Mouse (Mus musculus): ENCODE results near the gene Mapk13.
"Not testable (repeated sequence)": the region's sequence is repeated elsewhere in the genome, so short reads cannot be mapped to it uniquely, and the experiment has no call there.

The Mapk13 gene

DNA sequence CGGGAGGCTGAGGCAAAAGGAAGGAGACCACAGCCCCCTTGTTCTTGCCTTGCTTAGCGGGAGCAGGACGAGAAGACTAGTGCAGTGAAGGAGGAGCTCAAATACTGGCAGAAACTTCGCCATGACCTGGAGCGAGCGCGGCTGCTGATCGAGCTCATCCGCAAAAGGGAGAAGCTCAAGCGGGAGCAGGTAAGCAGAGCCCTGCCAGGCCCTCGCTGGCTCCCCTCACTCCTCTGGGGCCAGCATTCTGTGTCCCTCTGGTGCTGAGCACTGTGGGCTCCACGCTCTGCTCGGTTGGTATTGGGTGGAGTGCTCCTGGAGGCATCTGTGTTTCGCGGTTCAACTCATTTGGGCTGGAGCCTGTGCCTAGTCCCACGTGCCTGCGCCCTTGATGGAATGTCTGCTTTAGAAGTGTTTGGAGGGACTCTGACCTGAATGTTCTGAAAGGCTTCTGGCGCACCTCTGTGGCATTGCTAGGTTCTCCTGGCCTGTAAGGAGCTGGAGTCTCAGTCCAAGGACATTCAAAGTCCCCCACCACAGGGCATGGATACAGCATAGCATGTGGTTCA is 45.5 kb downstream of the Mapk13 start:
- no peak for DNase-seq (ENCODE audit: low read depth)

DNA sequence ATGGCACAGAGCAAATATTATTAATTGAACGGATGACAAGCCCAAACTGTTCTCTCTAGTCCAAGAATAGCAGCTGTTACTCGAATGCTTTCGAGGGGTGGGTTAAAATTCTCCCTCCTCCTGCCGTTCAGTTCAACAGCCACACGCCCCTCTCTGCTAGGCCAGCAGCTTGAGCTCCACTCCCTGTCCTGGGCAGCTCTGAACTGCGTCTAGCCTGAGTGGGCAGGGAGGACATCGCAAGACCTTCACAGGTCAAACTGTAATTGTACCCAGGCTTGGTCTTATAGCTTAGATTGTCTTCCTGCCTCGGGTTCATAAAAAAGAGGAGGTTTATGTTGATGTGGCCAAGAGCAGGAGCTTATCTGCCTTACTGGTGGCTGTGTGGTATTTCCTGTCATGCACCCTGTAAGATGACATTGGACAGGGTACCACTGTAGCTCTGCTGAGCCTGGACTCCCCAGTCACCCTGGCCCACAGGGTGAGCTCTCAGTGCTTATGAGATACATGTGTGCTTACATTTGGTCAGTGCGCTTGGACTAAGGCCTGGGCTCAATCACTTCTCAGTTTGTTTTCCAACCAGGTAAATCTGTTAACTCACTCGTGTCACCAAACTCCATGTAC is 46.4 kb downstream of the Mapk13 start:
- DNase-seq (ENCODE audit: low read depth): no peak

DNA sequence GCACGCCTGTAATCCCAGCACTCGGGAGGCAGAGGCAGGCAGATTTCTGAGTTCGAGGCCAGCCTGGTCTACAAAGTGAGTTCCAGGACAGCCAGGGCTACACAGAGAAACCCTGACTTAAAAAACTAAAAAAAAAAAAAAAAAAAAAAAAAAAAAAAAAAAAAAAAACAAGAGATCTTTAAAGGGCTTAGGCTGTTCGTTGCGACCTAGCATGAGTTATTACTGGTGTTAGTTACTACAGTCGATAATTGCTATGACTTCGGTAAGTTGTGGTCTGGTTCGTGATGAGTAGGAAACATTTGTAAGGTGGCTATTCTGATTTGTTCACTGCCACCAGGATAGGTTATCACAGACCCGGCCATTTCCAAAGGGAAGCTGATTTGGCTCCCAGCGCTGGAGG is 47.2 kb downstream of the Mapk13 start:
- DNase-seq (ENCODE audit: low read depth): not testable (repeated sequence)

DNA sequence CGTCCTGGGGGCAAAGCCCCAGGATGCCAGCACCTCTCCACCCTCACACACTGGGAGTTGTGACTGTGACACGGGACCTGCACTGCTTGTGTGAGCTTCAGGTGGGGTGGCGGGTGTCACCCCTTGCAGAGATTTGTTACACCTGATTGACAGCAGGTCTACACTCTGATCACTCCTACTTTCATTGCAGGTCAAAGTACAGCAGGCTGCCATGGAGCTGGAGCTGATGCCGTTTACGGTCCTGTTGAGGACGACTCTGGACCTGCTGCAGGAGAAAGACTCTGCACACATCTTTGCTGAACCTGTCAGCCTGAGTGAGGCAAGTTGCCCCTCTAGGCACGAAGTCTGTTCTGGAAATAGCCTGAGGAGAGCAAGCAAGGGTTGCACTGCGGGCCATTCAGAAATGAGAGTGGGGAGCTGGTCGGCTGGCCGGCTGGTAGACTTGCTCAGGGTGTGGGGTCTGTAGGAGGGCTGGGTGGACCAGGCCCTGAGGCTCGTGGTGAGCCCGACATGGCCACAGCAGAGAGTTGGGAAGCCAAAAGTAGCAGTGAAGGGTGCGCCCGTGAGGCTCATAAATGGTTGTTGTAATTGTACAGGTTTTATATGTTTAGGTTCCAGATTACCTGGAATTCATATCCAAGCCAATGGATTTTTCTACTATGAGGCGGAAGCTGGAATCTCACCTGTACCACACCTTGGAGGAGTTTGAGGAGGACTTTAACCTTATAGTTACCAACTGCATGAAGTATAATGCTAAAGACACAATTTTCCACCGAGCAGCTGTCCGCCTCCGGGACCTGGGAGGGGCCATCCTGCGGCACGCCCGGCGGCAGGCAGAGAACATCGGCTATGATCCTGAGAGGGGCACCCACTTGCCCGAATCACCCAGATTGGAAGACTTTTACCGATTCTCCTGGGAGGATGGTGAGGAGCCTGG is 48.0 kb downstream of the Mapk13 start:
- DNase-seq (ENCODE audit: low read depth): no peak

DNA sequence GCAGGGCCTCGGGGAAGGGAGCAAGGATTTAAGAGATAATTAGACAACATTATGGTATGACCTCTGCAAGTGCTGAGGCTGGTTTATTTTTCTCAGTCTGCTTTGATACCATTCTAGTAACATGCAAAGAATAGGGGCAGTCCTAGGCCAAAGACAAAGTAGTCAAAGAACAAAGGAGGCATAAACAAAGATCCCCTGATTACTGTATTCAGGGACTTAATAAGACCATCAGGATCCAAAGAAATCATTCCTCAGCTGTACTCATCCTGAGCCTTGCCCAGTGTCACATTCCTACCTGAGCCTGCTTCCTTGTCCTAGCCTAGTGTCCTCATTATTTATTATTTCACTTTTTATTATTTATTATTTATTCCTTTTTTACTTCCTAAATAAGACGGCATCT is 51.1 kb downstream of the Mapk13 start:
- DNase-seq (ENCODE audit: low read depth): no peak

DNA sequence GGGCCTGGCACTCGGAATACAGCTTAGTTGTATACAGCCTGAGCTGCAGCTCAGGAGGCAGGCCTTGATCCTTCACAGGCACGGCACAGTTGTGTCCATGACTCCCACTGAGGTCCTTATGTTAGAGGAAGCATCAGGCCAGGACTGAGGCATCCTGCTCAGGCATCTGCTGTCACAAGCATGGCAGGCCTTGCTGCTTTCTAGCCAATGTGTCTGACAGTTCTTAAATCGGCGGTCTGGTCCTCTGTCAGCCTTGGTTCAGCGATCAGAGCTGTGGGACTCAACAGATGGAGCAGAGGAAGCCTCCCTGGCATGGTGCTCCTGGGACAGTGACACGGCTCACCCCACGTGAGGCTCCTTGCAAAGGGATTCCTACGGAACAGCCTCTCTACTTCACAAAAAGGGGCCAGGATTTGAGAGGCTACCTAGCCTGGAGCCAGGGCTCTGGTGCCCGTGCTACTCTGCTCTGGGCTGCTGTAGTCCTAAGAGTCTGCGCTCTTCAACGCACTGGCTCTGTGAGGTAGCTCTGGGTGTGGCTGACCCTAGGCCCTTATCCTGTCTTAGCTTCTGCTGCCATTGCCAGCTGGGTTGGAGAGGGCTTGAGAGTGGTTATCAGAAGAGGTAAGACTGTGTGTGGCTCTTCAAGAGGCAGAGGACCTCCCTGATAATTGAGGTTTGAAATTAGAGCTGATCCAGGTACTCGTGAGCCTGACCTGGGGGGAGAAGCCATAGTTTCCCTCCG is 54.1 kb downstream of the Mapk13 start:
- DNase-seq (ENCODE audit: low read depth): no peak

DNA sequence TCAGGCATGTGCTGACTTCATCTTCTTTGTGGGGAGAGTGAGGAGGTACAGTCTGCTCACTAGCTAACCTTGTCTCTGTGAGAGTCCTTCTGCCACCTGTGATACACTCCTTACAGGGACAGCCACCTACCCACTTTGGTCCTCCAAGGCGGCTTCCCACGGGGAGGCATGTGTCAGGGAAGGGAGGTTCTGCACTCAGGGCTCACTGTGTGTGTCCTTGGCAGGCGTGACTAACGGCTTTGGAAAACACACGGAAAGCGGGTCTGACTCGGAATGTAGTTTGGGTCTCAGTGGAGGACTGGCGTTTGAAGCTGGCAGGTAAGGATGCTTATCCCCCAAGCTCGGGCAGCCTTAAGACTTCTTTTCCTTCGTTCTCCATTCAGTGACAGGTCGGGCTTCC is 54.7 kb downstream of the Mapk13 start:
- no peak for DNase-seq (ENCODE audit: low read depth)

DNA sequence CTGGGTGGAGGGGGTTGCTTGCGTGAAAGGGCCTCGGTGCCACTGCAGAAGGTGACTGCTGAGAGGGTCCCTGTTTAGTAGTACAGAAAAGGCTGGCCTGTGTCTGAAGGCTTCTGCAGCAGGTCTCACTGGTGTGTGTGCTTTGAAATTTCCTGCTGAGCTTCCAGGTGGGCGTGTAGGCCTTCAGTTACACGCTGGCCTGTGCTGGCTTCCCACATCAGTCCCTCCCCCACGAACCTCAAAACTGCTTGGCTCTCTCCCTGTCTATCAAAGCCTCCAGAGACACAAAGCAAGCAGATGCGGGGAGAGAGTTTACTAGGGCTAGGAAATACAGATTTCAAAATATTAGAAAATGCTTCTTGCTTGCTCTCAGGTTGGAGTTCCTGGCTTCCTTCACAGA is 55.8 kb downstream of the Mapk13 start:
- DNase-seq (ENCODE audit: low read depth): no peak

DNA sequence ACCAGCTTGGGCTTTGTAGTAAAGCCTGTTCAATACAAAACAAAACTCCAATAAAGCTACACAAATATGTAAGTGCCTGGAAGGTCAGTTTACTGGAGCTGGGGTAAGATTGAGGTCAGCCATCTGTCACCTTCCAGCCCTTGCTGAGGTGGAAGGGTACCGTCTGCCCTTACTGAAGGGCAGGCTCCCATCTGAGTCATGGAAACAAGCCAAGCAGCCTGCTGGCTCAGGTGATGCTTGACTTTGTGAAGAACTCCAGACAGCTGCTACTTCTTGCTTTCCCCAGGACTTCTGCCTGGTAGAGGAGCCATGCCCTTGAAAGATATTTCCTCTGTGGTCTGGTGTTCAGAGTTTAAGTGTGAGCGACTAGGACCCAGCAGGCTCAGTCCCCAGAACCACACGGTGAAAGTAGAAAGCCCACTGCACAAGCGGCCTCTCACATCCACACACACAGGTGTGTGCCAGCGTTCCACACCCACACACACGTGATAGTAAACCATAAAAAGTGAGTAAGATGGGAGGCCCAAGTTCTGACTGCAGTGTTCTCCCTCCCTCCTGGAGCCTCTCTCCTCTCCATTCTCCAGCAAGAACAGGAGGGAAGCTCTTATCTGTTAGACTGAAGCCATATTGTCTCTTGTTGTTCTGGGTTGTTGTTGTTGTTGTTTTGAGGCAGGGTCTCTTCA is 56.4 kb downstream of the Mapk13 start:
- no peak for DNase-seq (ENCODE audit: low read depth)

DNA sequence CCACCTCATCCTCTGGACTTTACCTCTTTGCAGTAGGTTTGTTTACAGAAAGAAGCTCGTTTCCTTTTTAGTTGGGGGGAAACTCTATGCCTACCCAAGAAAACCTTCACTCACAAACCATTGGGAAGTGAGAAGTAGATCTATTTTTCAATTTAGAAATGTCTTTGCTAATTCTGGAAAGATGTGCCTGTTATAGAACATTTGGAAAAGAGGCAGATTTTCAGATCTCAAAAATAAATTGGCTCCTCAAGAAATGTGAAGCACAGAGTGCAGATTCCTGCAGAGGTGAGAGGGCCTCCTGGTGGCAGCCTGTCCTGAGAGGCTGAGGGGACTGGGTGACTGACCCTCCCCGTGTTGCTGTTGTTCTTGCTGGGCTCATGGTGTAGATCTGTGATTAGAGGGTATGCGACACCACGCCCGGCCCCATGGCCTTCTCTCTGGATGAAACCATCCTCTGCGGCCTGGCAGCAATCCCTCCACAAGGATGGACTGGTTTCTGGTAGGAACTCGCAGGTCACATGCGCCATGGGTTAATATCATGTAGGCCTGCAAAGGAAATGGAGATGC is 58.7 kb downstream of the Mapk13 start:
- no peak for DNase-seq (ENCODE audit: low read depth)

DNA sequence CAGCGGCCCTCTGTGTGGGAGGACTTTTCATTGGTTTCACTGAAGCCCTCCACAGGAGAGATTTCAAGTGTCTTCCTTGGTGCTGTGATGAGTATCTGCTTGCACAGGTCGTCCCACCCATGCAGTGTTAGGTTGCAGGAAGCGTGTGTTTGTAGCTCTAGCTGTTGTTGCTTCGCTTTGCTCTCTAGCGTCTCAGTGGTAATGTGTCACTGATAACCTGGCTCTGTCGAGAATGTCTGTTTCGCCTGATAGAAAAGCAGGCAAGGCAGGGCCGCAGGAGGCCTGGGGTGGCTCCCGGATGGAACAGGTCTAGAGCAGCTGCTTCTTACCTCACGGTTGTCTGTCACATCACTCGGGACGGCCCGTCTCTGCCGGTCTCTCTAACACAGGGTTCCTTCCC is 60.0 kb downstream of the Mapk13 start:
- DNase-seq (ENCODE audit: low read depth): no peak

Data from fibroblast of lung, adult 2 months (primary cell).